Mouse (Mus musculus): ENCODE measurements around the gene Eif4e2.

DNA sequence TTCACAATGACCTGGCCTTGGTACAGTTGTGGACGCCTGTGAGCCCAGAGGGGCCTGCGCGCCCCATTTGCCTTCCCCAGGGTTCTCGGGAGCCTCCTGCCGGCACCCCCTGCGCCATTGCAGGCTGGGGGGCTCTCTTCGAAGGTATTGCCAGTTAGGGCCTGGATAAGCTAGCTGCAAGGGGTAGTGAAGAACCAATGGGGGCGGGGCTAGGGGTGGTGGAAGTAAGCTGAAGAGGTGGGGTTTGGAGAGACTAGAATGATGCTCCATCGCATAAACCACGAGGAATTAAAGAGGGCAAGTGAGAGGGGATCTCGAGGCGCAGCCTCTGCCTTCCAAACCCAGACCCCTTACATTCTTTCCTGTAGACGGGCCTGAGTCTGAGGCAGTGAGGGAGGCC is 28.2 kb upstream of the Eif4e2 start:
- no peak; the same call in 1 of the 2 replicates for TF ChIP-seq CTCF (conservative IDR thresholded peaks at IDR 0.05; ENCODE audit: low read length)
- no peak for TF ChIP-seq NANOG (IDR thresholded peaks at IDR 0.05; ENCODE audit: borderline replicate concordance, low read length)
- TF ChIP-seq POU5F1 (IDR thresholded peaks at IDR 0.05; ENCODE audit: borderline replicate concordance, low read length): no peak
